Mouse (Mus musculus) brown adipose tissue, adult 24 weeks (tissue): ENCODE results near the gene Gpr68. TPM values are rescaled to one million over a fixed set of nuclear protein-coding genes. Genes with fewer than 3 reads are reported as not detected.

Source experiments
- H3K27ac ChIP-seq: fragments of 200-500 bp; replicated peaks from 2 replicates; pipeline ENCODE4 v1.5.1; 2012; ENCODE audit warnings: low read depth, mild to moderate bottlenecking, low read length
- H3K4me1 ChIP-seq: fragments of 200-500 bp; 2 replicates; pipeline ENCODE4 v1.6.1; 2012; ENCODE audit warnings: low read length, mixed read lengths; ENCODE audit not compliant: control insufficient read depth, insufficient read depth, insufficient read length
- H3K4me3 ChIP-seq: fragments of 200-500 bp; 2 replicates; pipeline ENCODE4 v1.5.1; 2012; ENCODE audit warnings: low read depth, mild to moderate bottlenecking, low read length, moderate library complexity; ENCODE audit not compliant: insufficient read depth
- polyA plus RNA-seq: library from polyadenylated mRNA; stranded (reverse); fragments of >200 nt; gene quantifications from 2 replicates; pipeline ENCODE4 v1.2.4, GENCODE M21; 2012; ENCODE audit not compliant: missing spikeins, insufficient read depth, insufficient read length

The Gpr68 gene
- polyA plus RNA-seq, 1 experiment = not detected

DNA sequence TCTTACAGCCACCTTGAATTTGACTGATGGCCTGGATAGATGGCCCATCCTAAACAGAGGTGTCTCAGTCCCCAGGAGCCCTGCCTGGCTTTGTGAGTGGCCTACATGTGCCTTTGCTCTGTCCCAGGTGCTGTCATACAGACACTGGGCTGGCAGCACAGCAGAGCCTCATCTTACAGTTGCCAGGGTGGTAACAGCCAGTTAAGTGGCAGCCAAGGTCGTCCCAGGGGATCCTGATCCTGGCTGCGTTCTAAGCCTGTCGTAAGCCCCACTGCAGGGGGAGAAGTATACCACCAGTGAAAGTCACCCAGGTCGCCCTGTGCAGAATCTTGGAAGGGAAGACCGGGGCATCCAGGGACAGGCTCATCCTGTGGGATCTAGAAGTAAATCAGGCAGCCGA is 68.1 kb downstream of the Gpr68 start:
- Histone ChIP-seq H3K4me3 (no peak overlapping the region), H3K4me1 (peaks cover 2% of the 10 kb centered on the region; the same call in 1 of the 2 replicates), H3K27ac (no peak overlapping the region)

DNA sequence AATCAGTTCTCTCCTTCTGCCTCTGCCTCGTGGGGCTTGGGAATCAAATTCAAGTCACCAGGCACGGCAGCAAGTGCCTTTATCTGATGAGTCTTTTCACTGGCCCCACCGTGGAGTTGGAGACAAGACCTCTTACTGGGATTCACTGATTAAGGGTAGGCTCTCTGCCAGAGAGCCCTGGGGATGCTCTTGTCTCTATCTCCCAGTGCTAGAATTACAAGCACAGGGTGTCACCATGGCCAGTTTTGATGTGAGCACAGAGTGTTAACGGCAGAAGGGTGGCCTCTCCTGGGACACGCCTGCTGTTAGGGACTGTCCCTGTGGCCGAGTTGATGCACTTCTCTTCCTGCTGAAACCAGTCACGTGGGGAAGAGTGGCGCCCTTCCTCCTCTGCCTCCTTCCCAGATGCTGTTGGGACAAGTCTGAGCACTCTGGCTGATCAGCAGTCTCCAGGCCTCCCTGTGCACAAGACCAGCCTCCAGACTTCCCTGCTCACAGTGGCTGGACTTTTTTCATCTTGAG is 68.9 kb downstream of the Gpr68 start:
- H3K27ac ChIP-seq = no peak overlapping the region; the same call in 1 of the 2 replicates
- H3K4me3 ChIP-seq = no peak overlapping the region
- peaks cover 2% of the 10 kb centered on the region; the same call in 1 of the 2 replicates for H3K4me1 ChIP-seq

DNA sequence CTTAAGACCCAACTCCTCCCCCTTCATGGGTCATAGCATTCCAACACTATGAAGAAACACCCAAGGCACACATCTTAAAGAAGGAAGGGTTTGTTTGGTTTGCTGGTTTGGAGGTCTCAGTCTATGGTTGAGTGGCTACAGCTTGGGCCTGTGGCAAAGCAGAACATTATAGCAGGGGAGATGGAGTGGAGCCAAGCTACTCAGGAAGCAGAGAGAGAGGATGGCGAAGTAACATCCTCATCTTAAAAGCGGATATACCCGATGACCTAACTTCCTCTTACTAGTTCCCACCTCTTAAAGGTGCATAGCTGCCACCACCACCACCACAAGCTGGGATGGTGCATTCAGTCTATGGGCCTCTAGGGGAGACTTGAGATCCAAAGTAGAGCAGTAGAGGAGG is 70.8 kb downstream of the Gpr68 start:
- peaks cover 2% of the 10 kb centered on the region; the same call in 1 of the 2 replicates for H3K4me1 ChIP-seq
- no peak overlapping the region for H3K4me3 ChIP-seq

DNA sequence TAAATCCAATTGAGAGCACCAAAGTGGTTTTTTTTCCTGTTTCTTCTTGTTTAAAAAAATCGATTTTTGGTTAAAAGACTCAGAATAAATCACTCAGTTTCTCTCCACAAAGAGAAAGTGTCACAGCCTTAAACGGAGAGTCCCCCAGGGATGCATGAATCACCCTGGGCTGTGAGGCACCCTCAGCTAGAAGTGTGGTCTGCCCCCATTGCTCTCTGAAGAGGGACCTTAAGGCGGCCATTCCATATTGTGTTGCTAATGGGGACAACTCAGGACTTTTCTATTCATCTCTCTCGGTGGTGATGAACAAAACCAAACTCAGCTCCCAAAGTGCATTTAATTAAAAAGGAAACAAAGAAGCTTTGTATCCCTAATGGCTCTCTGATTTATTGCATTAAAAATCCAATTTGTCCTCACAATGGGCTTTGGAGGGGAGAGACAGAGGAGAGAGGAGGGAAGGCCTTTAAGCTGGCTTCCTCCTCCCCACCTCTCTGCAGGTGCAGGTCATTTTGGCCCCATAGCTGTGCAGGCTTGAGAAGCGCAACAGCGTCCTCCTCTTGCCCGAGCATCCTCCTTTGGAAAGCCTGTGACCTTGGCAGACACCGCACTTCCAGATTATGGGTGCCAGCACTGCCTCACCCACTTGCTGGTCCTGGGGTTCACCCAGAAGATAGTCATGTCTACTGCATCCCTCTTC is 76.2 kb downstream of the Gpr68 start:
- no peak overlapping the region for H3K27ac ChIP-seq
- H3K4me1 ChIP-seq = no peaks in the 10 kb centered on the region
- no peak overlapping the region for H3K4me3 ChIP-seq

More for the DNA sequence above, 70.8 kb downstream of the Gpr68 start:
- peak overlapping the region; percentile 28; the same call in 1 of the 2 replicates for H3K27ac ChIP-seq

DNA sequence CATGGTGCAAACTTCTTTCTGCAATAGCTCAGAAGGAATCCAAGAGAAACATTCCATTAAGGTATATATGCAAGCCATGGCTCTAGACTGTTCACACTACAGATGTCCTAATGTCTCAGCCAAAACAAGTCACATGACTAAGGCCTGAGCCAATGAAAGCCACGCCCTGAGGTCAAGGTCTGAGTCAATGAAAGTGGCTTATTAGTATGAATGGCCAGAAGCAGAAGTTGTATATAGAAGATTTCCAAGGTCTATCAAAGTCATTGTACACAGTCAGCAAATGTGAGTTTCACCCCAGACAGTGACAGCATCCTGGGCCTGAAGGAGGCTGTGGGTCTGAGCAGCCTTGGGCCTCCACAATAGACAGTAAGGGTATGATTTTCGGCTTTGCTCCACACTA is 77.0 kb downstream of the Gpr68 start:
- H3K4me1 ChIP-seq = no peaks in the 10 kb centered on the region
- H3K4me3 ChIP-seq = no peak overlapping the region
- no peak overlapping the region for H3K27ac ChIP-seq

Other genes with a start within 250 kb of the Gpr68 start
- 4.5 and 9.4 TPM in 2 replicates for gene Rps6ka5, start 181.2 kb downstream of the Gpr68 start, polyA plus RNA-seq
- 16.4 and 18.9 TPM in 2 replicates for gene Dglucy, start 129.1 kb downstream of the Gpr68 start, polyA plus RNA-seq
- gene Ccdc88c, start 120.9 kb upstream of the Gpr68 start, polyA plus RNA-seq = 2.2 and 4.0 TPM in 2 replicates
- 19.4 and 37.8 TPM in 2 replicates for gene Ppp4r3a, start 175.5 kb upstream of the Gpr68 start, polyA plus RNA-seq